Mouse (Mus musculus) embryonic fibroblast, embryonic 13.5 days (primary cell): ENCODE data around the gene 4930558C23Rik. TPM values are rescaled to one million over a fixed set of nuclear protein-coding genes. Genes with fewer than 3 reads are reported as not detected.

Source experiments
- H3K27ac ChIP-seq: 2 replicates; pipeline ENCODE4 v1.5.1; 2012; ENCODE audit warnings: low read length, control low read depth, inconsistent platforms; ENCODE audit not compliant: insufficient read depth
- H3K4me1 ChIP-seq: 2 replicates; pipeline ENCODE4 v1.6.1; 2011; ENCODE audit warnings: low read length; ENCODE audit not compliant: control insufficient read depth, insufficient read depth
- H3K4me3 ChIP-seq: 2 replicates; pipeline ENCODE4 v1.5.1; 2011; ENCODE audit warnings: mild to moderate bottlenecking, control low read depth, low read length; ENCODE audit not compliant: insufficient read depth
- CTCF ChIP-seq: IDR thresholded peaks from 2 replicates; pipeline ENCODE4 v1.5.1; 2011; ENCODE audit warnings: mild to moderate bottlenecking, control low read depth, low read length, moderate library complexity, borderline replicate concordance; ENCODE audit not compliant: insufficient read depth
- POLR2A ChIP-seq: IDR thresholded peaks from 2 replicates; pipeline ENCODE4 v1.6.1; 2011; ENCODE audit warnings: low read depth, mild to moderate bottlenecking, control low read depth, low read length, moderate library complexity
- polyA plus RNA-seq: library from polyadenylated mRNA; stranded (reverse); fragments of >200 nt; gene quantifications from 2 replicates; pipeline ENCODE4 v1.2.4, GENCODE M21; 2011; ENCODE audit warnings: low read depth; ENCODE audit not compliant: missing spikeins, insufficient read length

The 4930558C23Rik gene
- polyA plus RNA-seq, 1 experiment = not detected

DNA sequence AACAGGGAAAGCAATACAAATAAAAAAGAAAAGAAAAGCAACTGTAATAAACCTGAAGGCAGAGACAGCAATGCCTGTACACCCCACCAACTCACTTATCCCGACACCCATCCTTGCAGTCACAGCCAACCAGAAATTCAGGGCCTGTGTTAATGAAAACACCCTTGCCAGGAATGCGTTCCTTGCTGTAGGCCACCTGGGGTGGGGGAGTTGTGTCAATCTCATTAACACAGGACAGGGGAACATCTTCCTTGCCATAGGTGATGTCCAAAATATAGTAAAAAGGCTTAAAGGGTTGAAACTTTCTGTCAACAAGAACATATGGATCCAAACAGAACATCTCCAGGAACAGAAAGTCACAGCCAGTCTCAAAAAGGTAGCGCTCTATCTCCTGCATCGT, 64.4 kb downstream of the 4930558C23Rik start:
- no peaks in the 10 kb centered on the region for H3K4me1 ChIP-seq
- no peak overlapping the region for H3K27ac ChIP-seq
- no peak overlapping the region for H3K4me3 ChIP-seq
- TF ChIP-seq POLR2A = no peak

GRCm38 (mm10) chr3:95337345-95337744, 65.3 kb downstream of the 4930558C23Rik start:
- no peak overlapping the region for H3K4me3 ChIP-seq
- H3K4me1 ChIP-seq = no peaks in the 10 kb centered on the region
- no peak overlapping the region for H3K27ac ChIP-seq
- TF ChIP-seq CTCF (no peak), POLR2A (no peak)

Other genes starting within 250 kb of the 4930558C23Rik start
- gene Sema6c, start 242.4 kb downstream of the 4930558C23Rik start, polyA plus RNA-seq = 5.9 and 8.6 TPM in 2 replicates
- gene Gabpb2, start 184.9 kb downstream of the 4930558C23Rik start, polyA plus RNA-seq = 16.1 and 22.7 TPM in 2 replicates
- gene Cdc42se1, start 174.1 kb downstream of the 4930558C23Rik start, polyA plus RNA-seq = 65.4 and 67.4 TPM in 2 replicates
- 33.0 and 44.0 TPM in 2 replicates for gene Mllt11, start 170.7 kb downstream of the 4930558C23Rik start, polyA plus RNA-seq
- gene Gm128, start 161.2 kb downstream of the 4930558C23Rik start, polyA plus RNA-seq = not detected in 2 replicates
- not detected in 2 replicates for gene Bnipl, start 151.6 kb downstream of the 4930558C23Rik start, polyA plus RNA-seq
- 25.5 and 26.9 TPM in 2 replicates for gene Mindy1, start 121.5 kb downstream of the 4930558C23Rik start, polyA plus RNA-seq
- 22.2 and 22.9 TPM in 2 replicates for gene Prune1, start 120.8 kb downstream of the 4930558C23Rik start, polyA plus RNA-seq
- gene Anxa9, start 95.7 kb downstream of the 4930558C23Rik start, polyA plus RNA-seq = 0.79 and 1.2 TPM in 2 replicates
- 159 and 178 TPM in 2 replicates for gene Cers2, start 88.0 kb downstream of the 4930558C23Rik start, polyA plus RNA-seq
- 28.6 and 34.3 TPM in 2 replicates for gene Setdb1, start 45.6 kb downstream of the 4930558C23Rik start, polyA plus RNA-seq
- 56.8 and 72.1 TPM in 2 replicates for gene Arnt, start 31.5 kb upstream of the 4930558C23Rik start, polyA plus RNA-seq
- gene Ctsk, start 96.4 kb upstream of the 4930558C23Rik start, polyA plus RNA-seq = 60.5 and 72.7 TPM in 2 replicates
- 0.60 and 5.1 TPM in 2 replicates for gene Ctss, start 123.9 kb upstream of the 4930558C23Rik start, polyA plus RNA-seq
- not detected in 2 replicates for gene Hormad1, start 156.8 kb upstream of the 4930558C23Rik start, polyA plus RNA-seq
- 20.7 and 27.6 TPM in 2 replicates for gene Golph3l, start 186.1 kb upstream of the 4930558C23Rik start, polyA plus RNA-seq
- gene Ensa, start 222.2 kb upstream of the 4930558C23Rik start, polyA plus RNA-seq = 71.5 and 86.4 TPM in 2 replicates